Mouse (Mus musculus) kidney, adult 2 months (tissue): ENCODE measurements at regions not wholly inside any gene's neighbourhood (a gene's known extent, or its start where the extent isn't known, plus 50 kb on each side); places are given as distances from the start of the nearest gene placed in this dataset.

Source experiments
- DNase-seq: peaks from one replicate; pipeline ENCODE4 v3.0.0; 2021
- H3K27ac ChIP-seq: fragments of 200-500 bp; 2 replicates; pipeline ENCODE4 v1.5.1; 2012; ENCODE audit warnings: low read depth, low read length, control low read depth, inconsistent platforms; ENCODE audit not compliant: insufficient read depth
- H3K27me3 ChIP-seq: fragments of 200-500 bp; replicated peaks from 2 replicates; pipeline ENCODE4 v1.6.1; 2012; ENCODE audit warnings: mild to moderate bottlenecking, moderate library complexity, low read length, inconsistent platforms; ENCODE audit not compliant: control insufficient read depth, insufficient read depth
- H3K36me3 ChIP-seq: fragments of 200-500 bp; 2 replicates; pipeline ENCODE4 v1.6.1; 2012; ENCODE audit warnings: mild to moderate bottlenecking, moderate library complexity, low read length, inconsistent platforms; ENCODE audit not compliant: control insufficient read depth, insufficient read depth
- H3K4me1 ChIP-seq: fragments of 200-500 bp; 2 replicates; pipeline ENCODE4 v1.6.1; 2011; ENCODE audit warnings: low read length; ENCODE audit not compliant: control insufficient read depth, insufficient read depth
- H3K4me3 ChIP-seq: fragments of 200-500 bp; 2 replicates; pipeline ENCODE4 v1.5.1; 2011; ENCODE audit warnings: mild to moderate bottlenecking, low read depth, low read length, control low read depth; ENCODE audit not compliant: insufficient read depth
- CTCF ChIP-seq: fragments of 200-500 bp; conservative IDR thresholded peaks from 2 replicates; pipeline ENCODE4 v1.5.1; 2011; ENCODE audit warnings: low read depth, mild to moderate bottlenecking, control low read depth, low read length, moderate library complexity, mixed read lengths; ENCODE audit not compliant: insufficient read depth, insufficient read length
- POLR2A ChIP-seq: fragments of 200-500 bp; IDR thresholded peaks from one replicate; pipeline ENCODE4 v1.6.1; 2011; ENCODE audit warnings: low read depth, low read length, control low read depth
- WGBS: fragments of 180-500 bp; shearing (Covaris S2); methylation state at CpG from one replicate; pipeline ENCODE4 v1.1.7; 2018; 5-methylcytosine and 5-hydroxymethylcytosine counted together

GRCm38 (mm10) chr1:184462481-184463124, 269.8 kb downstream of the Hlx start:
- Histone ChIP-seq H3K4me3 (no peak overlapping the region), H3K36me3 (no peaks in the 10 kb centered on the region), H3K27me3 (no peaks in the 10 kb centered on the region), H3K27ac (no peak overlapping the region), H3K4me1 (no peaks in the 10 kb centered on the region)
- no peak for DNase-seq
- TF ChIP-seq CTCF (no peak), POLR2A (no peak)
- WGBS, result 77% methylated on average over 9 of the region's 9 CpGs

- Histone ChIP-seq H3K27me3 (no peaks in the 10 kb centered on the region), H3K27ac (no peak overlapping the region), H3K36me3 (no peaks in the 10 kb centered on the region), H3K4me3 (no peak overlapping the region), H3K4me1 (no peaks in the 10 kb centered on the region)
- TF ChIP-seq POLR2A (no peak), CTCF (no peak)
- no peak for DNase-seq
Measured at GRCm38 (mm10) chr1:184461411-184461810, 271.0 kb downstream of the Hlx start.

GRCm38 (mm10) chr1:184456727-184457126, 275.7 kb downstream of the Hlx start:
- no peaks in the 10 kb centered on the region for H3K36me3 ChIP-seq
- H3K4me1 ChIP-seq, result no peaks in the 10 kb centered on the region
- TF ChIP-seq CTCF (no peak), POLR2A (no peak)
- no peaks in the 10 kb centered on the region for H3K27me3 ChIP-seq
- no peak overlapping the region for H3K4me3 ChIP-seq
- 81% methylated on average over 8 of the region's 8 CpGs for WGBS
- no peak for DNase-seq
- no peak overlapping the region for H3K27ac ChIP-seq

- 89% methylated on average over 4 of the region's 4 CpGs for WGBS
- Histone ChIP-seq H3K36me3 (no peaks in the 10 kb centered on the region), H3K27me3 (no peaks in the 10 kb centered on the region), H3K4me3 (no peak overlapping the region), H3K27ac (no peak overlapping the region), H3K4me1 (no peaks in the 10 kb centered on the region)
- no peak for DNase-seq
- TF ChIP-seq CTCF (no peak), POLR2A (no peak)
Measured at GRCm38 (mm10) chr1:184454381-184454780, 278.0 kb downstream of the Hlx start.

- WGBS, result 85% methylated on average over 5 of the region's 5 CpGs
- H3K4me1 ChIP-seq, result no peaks in the 10 kb centered on the region
- no peak overlapping the region for H3K27ac ChIP-seq
- TF ChIP-seq POLR2A (no peak), CTCF (no peak)
- no peak overlapping the region for H3K4me3 ChIP-seq
- no peaks in the 10 kb centered on the region for H3K36me3 ChIP-seq
- DNase-seq, result no peak
- no peaks in the 10 kb centered on the region for H3K27me3 ChIP-seq
Measured at GRCm38 (mm10) chr1:184453673-184454072, 278.7 kb downstream of the Hlx start.

- WGBS, result 94% methylated on average over 9 of the region's 9 CpGs
- TF ChIP-seq POLR2A, result no peak
- TF ChIP-seq CTCF, result no peak
- Histone ChIP-seq H3K27ac (no peak overlapping the region), H3K4me1 (no peaks in the 10 kb centered on the region), H3K4me3 (no peak overlapping the region), H3K27me3 (no peaks in the 10 kb centered on the region), H3K36me3 (no peaks in the 10 kb centered on the region)
- no peak for DNase-seq
Measured at GRCm38 (mm10) chr1:184453061-184453460, 279.4 kb downstream of the Hlx start.

- TF ChIP-seq POLR2A (no peak), CTCF (no peak)
- Histone ChIP-seq H3K36me3 (no peaks in the 10 kb centered on the region), H3K27ac (no peak overlapping the region), H3K4me3 (no peak overlapping the region), H3K27me3 (no peaks in the 10 kb centered on the region), H3K4me1 (no peaks in the 10 kb centered on the region)
- WGBS, result 86% methylated on average over 2 of the region's 2 CpGs
- no peak for DNase-seq
Measured at GRCm38 (mm10) chr1:184451686-184452085, 280.7 kb downstream of the Hlx start.

GRCm38 (mm10) chr1:184449007-184449406, 283.4 kb downstream of the Hlx start:
- Histone ChIP-seq H3K4me1 (no peaks in the 10 kb centered on the region), H3K27me3 (no peaks in the 10 kb centered on the region), H3K4me3 (no peak overlapping the region), H3K27ac (no peak overlapping the region), H3K36me3 (no peaks in the 10 kb centered on the region)
- DNase-seq, result no peak
- TF ChIP-seq CTCF (no peak), POLR2A (no peak)
- WGBS, result 58% methylated on average over 9 of the region's 9 CpGs
